19 mouse cellular contexts compared by ENCODE assay signal in the genomic region with DNA sequence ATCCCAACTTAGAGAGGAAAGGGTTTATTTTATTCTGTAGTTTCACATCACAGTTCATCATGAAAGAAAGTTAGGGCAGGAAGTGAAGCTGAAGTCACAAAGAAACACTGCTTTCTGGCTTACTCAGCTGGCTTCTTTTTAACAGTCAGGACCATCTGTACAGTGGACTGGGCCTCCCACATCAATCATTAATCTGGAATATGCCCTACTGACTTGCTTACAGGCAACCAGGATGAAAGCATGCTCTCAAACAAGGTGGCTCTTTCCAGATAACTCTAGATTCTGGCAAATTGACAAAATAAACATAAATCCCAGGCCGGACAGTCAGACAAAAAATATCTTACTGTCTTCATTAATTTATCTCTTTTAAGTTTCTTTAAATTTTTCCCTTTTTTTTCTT. TPM values are rescaled to one million over a fixed set of nuclear protein-coding genes. Genes with fewer than 3 reads are reported as not detected.
DNase-seq lines count a peak whose midpoint lies in the region; ATAC-seq lines count a peak whose summit lies in the region.
"Had no signal": no experiment of that assay in that cellular context is flagged by ENCODE, and none has a peak within 500 bp of the region (broad histone marks: within the 10 kb centered on the region; RNA-seq: fewer than 3 reads in every experiment).

No protein-coding gene starts in this region.

- peak; percentile 80; the same call in 1 of the 2 replicates for ATAC-seq in kidney, embryonic 16.5 days (ENCODE audit: low FRiP score, low TSS enrichment)
- ATAC-seq in liver, embryonic 13.5 days (ENCODE audit: low read depth): peak; percentile 47; the same call in 1 of the 2 replicates
- ATAC-seq in megakaryocyte progenitor cell, adult 5-6 weeks (replicated peaks; ENCODE audit: poor library complexity): no peak
- ATAC-seq: activated CD4-positive, CD25-positive, alpha-beta regulatory T cell, adult 4 months; forebrain, embryonic 14.5 days; Patski had no signal

- no peaks in the 10 kb centered on the region for H3K4me1 ChIP-seq in kidney, embryonic 16.5 days (ENCODE audit: insufficient read depth, low read length)
- no peaks in the 10 kb centered on the region for H3K4me1 ChIP-seq in liver, embryonic 13.5 days (replicated peaks)
- H3K4me1 ChIP-seq: embryonic facial prominence, embryonic 10.5 days; heart, embryonic 12.5 days; hindbrain, embryonic 10.5 days had no signal

- no peak overlapping the region for H3K4me3 ChIP-seq in kidney, embryonic 16.5 days (ENCODE audit: low read length)
- no peak overlapping the region for H3K4me3 ChIP-seq in liver, embryonic 13.5 days (replicated peaks)
- H3K4me3 ChIP-seq: embryonic facial prominence, embryonic 10.5 days; gastrocnemius, adult 2 months; heart, embryonic 12.5 days; hindbrain, embryonic 10.5 days had no signal

- no peak overlapping the region for H3K9ac ChIP-seq in kidney, embryonic 16.5 days (replicated peaks; ENCODE audit: low read length)
- no peak overlapping the region for H3K9ac ChIP-seq in liver, embryonic 13.5 days
- H3K9ac ChIP-seq: heart, embryonic 12.5 days; hindbrain, embryonic 14.5 days had no signal

- H3K27me3 ChIP-seq in kidney, embryonic 16.5 days (ENCODE audit: insufficient read depth, low read length): peaks cover 3% of the 10 kb centered on the region; the same call in 1 of the 2 replicates
- H3K27me3 ChIP-seq in liver, embryonic 13.5 days: no peaks in the 10 kb centered on the region
- H3K27me3 ChIP-seq: heart, embryonic 12.5 days had no signal

- no peaks in the 10 kb centered on the region for H3K9me3 ChIP-seq in kidney, embryonic 16.5 days (ENCODE audit: low read length)
- H3K9me3 ChIP-seq in liver, embryonic 13.5 days (replicated peaks): no peaks in the 10 kb centered on the region
- H3K9me3 ChIP-seq: embryonic facial prominence, embryonic 10.5 days; hindbrain, embryonic 10.5 days had no signal

- no peak for DNase-seq in kidney, adult 11 months
- no peak for DNase-seq in liver, embryonic 13.5 days
- DNase-seq in liver (no peak), A20 (ENCODE audit: low read depth, low spot score) (peak; percentile 11)
- DNase-seq in kidney, postnatal 36 days: peak; percentile 4 to 17
- DNase-seq: adrenal gland, postnatal 25 days; cerebellum, adult 18-20 months; cerebellum, postnatal 10 days; gastrocnemius, adult 2 months; gastrocnemius, postnatal 25 days had no signal

- H3K36me3 ChIP-seq in kidney, embryonic 16.5 days (ENCODE audit: insufficient read depth, low read length): no peaks in the 10 kb centered on the region
- no peaks in the 10 kb centered on the region for H3K36me3 ChIP-seq in liver, embryonic 13.5 days
- H3K36me3 ChIP-seq: embryonic facial prominence, embryonic 10.5 days; heart, embryonic 12.5 days; hindbrain, embryonic 10.5 days had no signal

- WGBS in kidney, embryonic 16.5 days: 49% methylated on average over 1 of the region's 1 CpGs
- 34% methylated on average over 1 of the region's 1 CpGs for WGBS in liver, embryonic 13.5 days (ENCODE audit: insufficient replicate concordance)

- H3K4me2 ChIP-seq in kidney, embryonic 16.5 days (replicated peaks; ENCODE audit: low read depth, low read length): no peak overlapping the region
- no peak overlapping the region for H3K4me2 ChIP-seq in liver, embryonic 13.5 days
- H3K4me2 ChIP-seq: heart, embryonic 12.5 days; hindbrain, embryonic 14.5 days had no signal

- no peak overlapping the region for H3K27ac ChIP-seq in kidney, embryonic 16.5 days (ENCODE audit: low read length)
- no peak overlapping the region for H3K27ac ChIP-seq in liver, embryonic 13.5 days
- H3K27ac ChIP-seq: embryonic facial prominence, embryonic 10.5 days; gastrocnemius, adult 2 months; hindbrain, embryonic 10.5 days; hindbrain, embryonic 14.5 days had no signal

RNA-seq across cellular contexts. Expression of a gene that starts 27.8 kb away (rescaled TPM):
- polyA plus RNA-seq in kidney, embryonic 16.5 days (2015; fragmentation: Nextera tagmentation; extraction: Ambion mirVana): 144 and 171 TPM in 2 replicates
- polyA plus RNA-seq in liver, embryonic 13.5 days (2015; fragmentation: Nextera tagmentation; extraction: Ambion mirVana): 223 and 263 TPM in 2 replicates
- 1.9 and 3.3 TPM in 2 replicates for total RNA-seq in megakaryocyte progenitor cell, adult 5-6 weeks (2015)
- 1.7 and 1.8 TPM in 2 replicates for total RNA-seq in megakaryocyte progenitor cell, adult 5-6 weeks (2017)

Comparison
In these comparisons a context has a peak if more than half of its experiments do, and no peak if none do; other contexts are left out.
1. DNase-seq: peak in A20 (single experiment) and kidney, postnatal 36 days (2 of 2); none in kidney, adult 11 months (single experiment), liver, embryonic 13.5 days (single experiment) and liver (single experiment).